Mouse (Mus musculus): ENCODE results near the gene Olfr488. TPM values are rescaled to one million over a fixed set of nuclear protein-coding genes. Genes with fewer than 3 reads are reported as not detected.
"Not testable (repeated sequence)": the region's sequence is repeated elsewhere in the genome, so short reads cannot be mapped to it uniquely, and the experiment has no call there.

The Olfr488 gene
- polyA plus RNA-seq (2012; rRNA removed), result not detected in 2 replicates

DNA sequence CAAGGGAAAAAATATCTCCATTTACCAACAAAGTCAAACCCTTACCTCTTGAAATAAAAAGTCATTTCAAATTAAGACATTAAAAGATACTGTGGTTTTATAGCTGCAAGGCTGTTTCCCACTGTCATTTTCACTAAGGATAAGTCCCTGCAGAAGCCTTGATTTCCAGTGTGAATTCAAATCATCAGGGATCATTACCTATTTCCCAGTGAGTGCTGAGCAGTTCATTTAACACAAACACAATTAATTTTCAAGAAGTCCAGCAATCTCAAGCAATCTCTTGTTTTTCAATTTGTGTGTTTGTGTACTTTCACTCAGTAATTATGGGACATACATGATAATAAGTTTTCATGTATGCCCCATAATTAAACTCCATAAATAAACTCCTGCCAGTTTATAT is at the start of gene Olfr488:
TSS of gene Olfr488 (minus strand) at position 101 of the 400 bp plus-strand sequence.
- TF ChIP-seq CTCF (IDR thresholded peaks at IDR 0.05; ENCODE audit: insufficient read depth, low read length) (no peak), POLR2A (IDR thresholded peaks at IDR 0.05; ENCODE audit: borderline replicate concordance, extremely low read depth, low read depth, low read length) (no peak)
- H3K4me1 ChIP-seq (ENCODE audit: control insufficient read depth, insufficient read depth, low read length), result no peaks in the 10 kb centered on the region
- DNase-seq, result no peak
- no peak within 1 kb of the TSS for H3K4me3 ChIP-seq (replicated peaks; ENCODE audit: extremely low read depth, low read depth, low read length)

DNA sequence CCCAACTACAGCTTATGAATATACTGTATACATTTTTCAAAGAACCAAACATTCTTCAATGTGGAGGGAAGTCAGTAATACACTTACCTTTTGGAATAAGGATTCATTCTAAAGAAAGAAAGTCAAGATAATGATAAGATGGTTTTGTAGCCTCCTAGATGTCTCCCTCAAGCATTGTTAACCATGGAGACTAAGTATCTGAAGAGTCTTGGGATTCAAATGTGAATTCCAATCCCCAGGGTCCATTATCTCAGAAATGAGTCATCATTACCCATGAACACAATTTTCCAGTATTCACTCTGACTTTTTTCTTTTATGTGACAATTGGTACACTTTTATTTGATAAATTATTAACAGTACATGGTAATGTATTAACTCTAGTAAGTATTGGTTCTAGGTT is 30.7 kb upstream of the Olfr488 start, which contains the start of gene Olfr490:
TSS of gene Olfr490 (minus strand) at position 101 of the 400 bp plus-strand sequence.
- no peak for DNase-seq
- no peak within 1 kb of the TSS for H3K4me3 ChIP-seq (replicated peaks; ENCODE audit: extremely low read depth, low read depth, low read length)
- no peaks in the 10 kb centered on the region for H3K4me1 ChIP-seq (ENCODE audit: control insufficient read depth, insufficient read depth, low read length)
- TF ChIP-seq CTCF (IDR thresholded peaks at IDR 0.05; ENCODE audit: insufficient read depth, low read length) (no peak), POLR2A (IDR thresholded peaks at IDR 0.05; ENCODE audit: borderline replicate concordance, extremely low read depth, low read depth, low read length) (no peak)

DNA sequence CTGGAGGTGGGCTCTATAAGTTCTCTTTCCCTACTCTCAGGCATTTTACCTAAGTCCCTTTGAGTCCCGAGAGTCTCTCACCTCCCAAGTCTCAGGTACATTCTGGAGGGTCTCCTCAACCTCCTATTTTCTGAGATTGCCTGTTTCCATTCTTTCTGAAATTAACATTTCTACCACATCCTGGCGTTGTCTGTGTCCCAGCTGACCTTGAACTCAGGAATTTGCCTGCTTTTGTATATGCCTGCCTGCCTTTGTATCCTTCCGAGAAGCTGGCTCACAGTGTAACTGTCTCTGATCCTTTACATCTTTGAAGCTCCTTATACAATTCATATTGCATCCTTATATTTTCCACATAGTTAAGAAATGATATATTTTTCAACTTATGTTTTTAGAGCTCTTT is 24.6 kb downstream of the Olfr488 start:
- no peak for DNase-seq
- TF ChIP-seq CTCF (IDR thresholded peaks at IDR 0.05; ENCODE audit: insufficient read depth, low read length) (no peak), POLR2A (IDR thresholded peaks at IDR 0.05; ENCODE audit: borderline replicate concordance, extremely low read depth, low read depth, low read length) (no peak)
- H3K4me3 ChIP-seq (replicated peaks; ENCODE audit: extremely low read depth, low read depth, low read length), result no peak overlapping the region
- H3K4me1 ChIP-seq (ENCODE audit: control insufficient read depth, insufficient read depth, low read length), result no peaks in the 10 kb centered on the region
- 52% methylated on average over 3 of the region's 3 CpGs for WGBS

DNA sequence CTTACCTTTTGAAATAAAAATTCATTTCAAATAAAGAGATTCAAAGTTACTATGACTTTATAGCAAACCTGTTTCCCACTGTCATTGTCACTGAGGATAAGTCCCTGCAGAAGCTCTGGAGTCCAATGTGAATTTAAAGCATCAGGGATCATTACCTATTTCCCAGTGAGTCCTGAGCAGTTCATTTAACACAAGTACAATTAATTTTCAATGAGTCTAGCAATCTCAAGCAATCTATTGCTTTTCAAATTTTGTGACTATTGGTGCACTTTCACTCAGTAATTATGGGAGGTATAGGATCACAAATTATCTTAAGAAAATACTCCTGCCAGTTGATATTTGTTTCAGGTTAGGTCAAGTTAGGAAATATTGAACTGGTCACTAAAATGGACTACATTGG is 43.6 kb downstream of the Olfr488 start, which contains the start of gene Olfr487:
TSS of gene Olfr487 (minus strand) at position 101 of the 400 bp plus-strand sequence.
- H3K4me1 ChIP-seq (ENCODE audit: control insufficient read depth, insufficient read depth, low read length); DNase-seq; H3K4me3 ChIP-seq (replicated peaks; ENCODE audit: extremely low read depth, low read depth, low read length): not testable (repeated sequence)

Other genes with a start within 250 kb of the Olfr488 start
- gene Olfr478, start 224.4 kb downstream of the Olfr488 start, polyA plus RNA-seq (2012; rRNA removed), result not detected in 2 replicates
- gene Olfr479, start 207.7 kb downstream of the Olfr488 start, polyA plus RNA-seq (2012; rRNA removed), result not detected in 2 replicates
- not detected in 2 replicates for gene Olfr480, start 191.0 kb downstream of the Olfr488 start, polyA plus RNA-seq (2012; rRNA removed)
- not detected in 2 replicates for gene Olfr481, start 178.5 kb downstream of the Olfr488 start, polyA plus RNA-seq (2012; rRNA removed)
- gene Olfr482, start 160.8 kb downstream of the Olfr488 start, polyA plus RNA-seq (2012; rRNA removed), result not detected in 2 replicates
- gene Olfr483, start 157.5 kb downstream of the Olfr488 start, polyA plus RNA-seq (2012; rRNA removed), result not detected in 2 replicates
- not detected in 2 replicates for gene Olfr484, start 130.9 kb downstream of the Olfr488 start, polyA plus RNA-seq (2012; rRNA removed)
- gene Olfr485, start 98.5 kb downstream of the Olfr488 start, polyA plus RNA-seq (2012; rRNA removed), result not detected in 2 replicates
- not detected in 2 replicates for gene Olfr486, start 85.6 kb downstream of the Olfr488 start, polyA plus RNA-seq (2012; rRNA removed)
- not detected in 2 replicates for gene Olfr487, start 43.7 kb downstream of the Olfr488 start, polyA plus RNA-seq (2012; rRNA removed)
- gene Olfr490, start 30.6 kb upstream of the Olfr488 start, polyA plus RNA-seq (2012; rRNA removed), result not detected in 2 replicates
- gene Olfr491, start 55.1 kb upstream of the Olfr488 start, polyA plus RNA-seq (2012; rRNA removed), result not detected in 2 replicates
- gene Olfr492, start 65.3 kb upstream of the Olfr488 start, polyA plus RNA-seq (2012; rRNA removed), result not detected in 2 replicates
- not detected in 2 replicates for gene Olfr493, start 88.6 kb upstream of the Olfr488 start, polyA plus RNA-seq (2012; rRNA removed)
- gene Olfr494, start 107.0 kb upstream of the Olfr488 start, polyA plus RNA-seq (2012; rRNA removed), result not detected in 2 replicates
- gene Olfr495, start 134.8 kb upstream of the Olfr488 start, polyA plus RNA-seq (2012; rRNA removed), result not detected in 2 replicates
- not detected in 2 replicates for gene Olfr497, start 162.1 kb upstream of the Olfr488 start, polyA plus RNA-seq (2012; rRNA removed)
- gene Olfr498, start 207.0 kb upstream of the Olfr488 start, polyA plus RNA-seq (2012; rRNA removed), result not detected in 2 replicates